Mouse (Mus musculus): ENCODE measurements around the gene Gcc1.
A peak's percentile ranks its signal among the peaks of the same experiment; 100 is the strongest.

Gcc1 gene

DNA sequence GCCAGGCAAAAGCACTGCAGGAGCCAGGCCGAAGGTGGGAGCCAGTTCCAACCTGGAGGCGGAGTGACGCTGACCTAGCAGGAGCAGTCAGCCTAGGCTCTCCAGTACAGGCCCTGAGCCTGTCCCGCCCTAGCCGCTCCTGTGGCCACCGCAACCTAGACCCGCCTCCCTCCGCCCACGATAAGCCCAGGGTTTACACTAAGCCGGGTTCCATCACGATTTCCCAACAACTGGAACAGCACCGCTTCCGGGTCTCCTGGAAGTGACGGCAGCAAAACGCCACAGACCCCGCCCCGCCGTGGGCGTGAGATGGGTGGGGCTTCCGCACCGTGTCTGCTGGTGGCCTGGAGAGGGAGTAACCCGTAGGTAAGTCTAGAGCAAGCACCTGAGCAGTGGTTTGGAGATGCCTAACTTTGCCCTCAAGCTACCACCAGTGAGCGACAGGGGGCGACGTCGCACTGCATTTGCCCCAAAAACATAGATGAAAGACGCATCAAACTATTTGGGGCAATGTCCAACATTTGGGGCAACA, 6.7 kb downstream of the Gcc1 start:
- peak; percentile 96 for DNase-seq

DNA sequence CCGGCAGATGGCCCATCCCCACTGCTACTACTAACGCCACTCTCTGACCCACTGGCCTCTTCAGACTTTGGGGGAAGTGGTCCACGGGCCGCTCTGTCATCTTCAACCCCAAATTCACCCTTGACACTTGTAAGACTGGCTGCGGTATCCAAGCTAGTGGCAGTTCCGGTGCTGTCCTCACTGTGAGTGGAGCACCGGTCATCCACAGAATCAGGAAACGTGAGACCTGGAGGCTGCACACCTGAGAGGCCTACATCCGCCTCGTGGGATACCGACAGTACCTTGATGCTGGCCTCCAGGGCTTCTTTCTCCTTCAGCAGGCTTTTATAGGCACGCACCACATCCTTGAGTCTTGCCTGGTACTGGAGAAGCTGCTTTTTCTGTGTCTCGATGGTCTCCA, 7.3 kb downstream of the Gcc1 start:
- no peak for DNase-seq

DNA sequence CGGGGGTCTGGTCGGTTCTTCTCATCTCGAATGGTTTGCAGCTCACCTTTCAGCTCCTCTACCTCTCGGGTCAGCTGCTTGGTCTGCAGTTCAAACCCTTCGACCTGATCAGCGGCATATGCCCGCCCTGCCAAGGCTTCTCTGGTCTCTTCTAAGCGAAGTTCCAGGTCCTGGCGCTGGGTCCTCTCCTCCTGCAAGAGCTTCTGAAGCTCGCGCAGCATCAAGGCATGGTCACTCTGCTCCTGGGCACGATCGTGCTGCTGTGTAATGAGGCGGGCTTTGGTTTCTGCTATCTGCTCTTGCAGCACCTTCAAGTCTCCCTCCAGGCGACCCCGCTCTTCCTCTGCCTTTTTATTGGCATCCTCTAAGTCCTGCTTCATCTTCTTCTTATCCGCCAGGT, 7.8 kb downstream of the Gcc1 start:
- no peak for DNase-seq

DNA sequence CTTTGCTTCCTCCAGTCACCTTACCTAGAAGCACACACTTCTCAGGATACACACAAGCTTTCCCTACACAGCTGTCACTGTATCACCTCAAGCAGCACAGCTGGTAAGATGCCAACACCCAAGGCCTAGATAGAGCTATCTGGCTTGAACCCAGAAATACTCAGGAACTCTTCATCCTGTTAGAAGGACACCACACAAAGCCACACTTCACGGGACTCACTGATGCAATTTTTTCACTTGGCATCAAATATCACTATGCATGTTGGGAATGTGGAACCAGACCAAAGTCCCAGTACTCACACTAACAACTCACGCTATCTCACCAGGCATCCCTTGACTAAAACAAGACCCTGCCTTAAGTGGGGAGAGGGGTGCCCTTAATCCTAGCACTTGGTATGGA, 8.5 kb downstream of the Gcc1 start:
- DNase-seq: peak; percentile 29

DNA sequence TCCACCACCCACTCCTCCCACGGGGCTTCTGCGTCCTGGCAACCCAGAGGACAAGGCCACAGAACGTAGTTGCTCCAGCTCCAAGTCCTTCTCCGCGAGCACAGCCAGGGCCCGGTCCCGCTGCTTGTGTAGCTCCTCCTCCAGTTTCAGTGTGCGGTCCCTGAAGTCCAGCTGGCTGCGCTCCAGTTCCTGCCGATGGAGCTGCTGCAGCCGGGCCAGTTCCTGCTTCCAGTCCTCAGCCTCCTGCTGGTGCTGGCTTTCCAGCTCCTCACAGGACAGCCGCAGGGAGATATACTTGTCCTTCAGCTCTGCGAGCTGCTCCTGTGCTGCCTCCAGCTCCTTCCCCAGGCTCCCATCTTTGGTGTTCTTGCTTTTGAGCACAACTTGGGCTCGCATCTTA, 9.7 kb downstream of the Gcc1 start:
- peak; percentile 91 for DNase-seq

DNA sequence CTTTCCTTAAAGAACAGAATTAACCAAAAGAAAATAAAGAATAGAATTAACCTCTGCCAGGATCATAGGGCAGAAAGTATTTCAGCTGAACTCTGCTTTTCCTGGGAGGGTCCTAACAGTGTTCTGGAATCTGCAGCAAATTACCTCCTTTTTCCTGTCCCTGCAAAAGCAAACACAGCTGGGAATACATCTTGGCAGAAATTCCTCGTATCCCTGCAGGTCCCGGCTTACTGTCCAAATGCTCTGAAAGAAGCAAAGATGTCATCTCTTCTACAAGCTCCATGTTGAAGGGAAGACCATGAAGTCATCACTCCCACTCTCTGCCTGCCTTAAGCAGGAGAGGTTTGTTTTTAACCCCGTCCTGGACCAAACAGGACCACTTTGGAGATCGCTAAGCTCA, 11.2 kb downstream of the Gcc1 start:
- peak; percentile 37 for DNase-seq

DNA sequence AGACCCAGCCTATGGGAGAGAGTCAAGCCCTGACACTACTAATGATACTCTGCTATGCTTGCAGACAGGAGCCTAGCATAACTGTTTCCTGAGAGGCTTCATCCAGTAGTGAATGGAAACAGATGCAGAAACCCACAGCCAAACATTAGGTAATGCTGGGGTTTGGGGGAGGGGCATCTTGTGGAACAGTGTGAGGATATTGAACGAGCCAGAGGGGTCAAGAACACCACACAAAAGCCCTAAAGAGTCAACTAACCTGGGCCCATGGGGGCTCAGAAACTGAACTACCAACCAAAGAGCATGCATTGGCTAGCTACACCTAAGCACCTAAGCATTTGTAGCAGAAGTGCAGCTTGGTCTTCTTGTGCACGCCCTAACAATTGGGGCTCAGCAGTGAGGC, 17.0 kb downstream of the Gcc1 start:
- DNase-seq: no peak

DNA sequence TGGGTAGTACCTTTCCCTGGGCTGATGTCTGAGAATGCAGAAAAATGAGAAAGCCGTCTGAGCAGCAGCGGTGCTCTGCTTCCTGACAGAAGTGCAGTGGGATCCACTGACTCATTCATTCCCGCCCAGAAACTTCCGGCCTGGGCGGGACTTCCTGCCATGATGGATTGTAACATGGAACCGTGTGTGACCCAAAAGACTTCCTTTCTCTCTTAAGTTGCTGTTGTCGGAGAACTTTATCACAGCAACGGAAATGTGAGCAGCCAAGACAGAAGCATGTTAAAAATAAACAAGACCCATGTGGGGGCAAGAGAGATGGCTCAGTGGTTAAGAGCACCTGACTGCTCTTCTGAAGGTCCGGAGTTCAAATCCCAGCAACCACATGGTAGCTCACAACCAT, 18.1 kb downstream of the Gcc1 start:
- DNase-seq: peak; percentile 57

DNA sequence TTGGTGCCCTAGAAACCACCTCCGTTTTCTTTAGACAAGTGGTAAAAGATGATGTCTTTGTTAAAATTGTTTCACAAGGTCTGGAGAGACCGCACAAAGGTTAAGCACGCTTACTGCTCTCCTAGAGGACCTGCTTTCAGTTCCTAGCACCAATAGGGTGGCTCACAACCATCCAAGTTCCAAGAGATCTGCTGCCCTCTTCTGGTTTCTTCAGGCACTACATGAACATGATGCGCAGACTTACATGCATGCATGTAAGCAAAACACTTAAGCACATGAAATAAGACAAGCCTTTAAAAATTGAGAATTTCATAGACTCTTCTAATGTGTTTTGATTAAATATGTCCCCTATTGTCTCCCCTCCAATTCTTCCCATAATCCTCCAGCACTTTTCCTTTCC, 28.4 kb downstream of the Gcc1 start:
- no peak for DNase-seq

DNA sequence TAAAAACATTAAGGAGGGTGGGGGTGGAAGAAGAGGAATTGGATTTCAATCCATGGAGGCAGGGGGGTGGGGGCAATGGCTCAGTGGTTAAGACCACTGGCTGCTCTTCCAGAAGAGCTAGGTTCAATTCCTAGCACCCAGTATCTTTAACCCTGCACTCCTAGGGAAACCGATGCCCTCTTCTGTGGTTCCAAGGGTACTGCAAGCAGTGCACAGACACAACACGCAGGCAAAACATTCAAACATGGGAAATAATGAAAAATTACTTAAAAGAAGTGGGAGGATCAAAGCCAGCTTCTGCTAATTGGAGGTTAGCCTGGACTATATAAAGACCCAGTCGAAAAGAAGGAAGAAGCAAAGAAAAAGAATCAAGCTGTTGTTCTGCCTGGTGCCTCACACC, 29.5 kb downstream of the Gcc1 start:
- DNase-seq: no peak

DNA sequence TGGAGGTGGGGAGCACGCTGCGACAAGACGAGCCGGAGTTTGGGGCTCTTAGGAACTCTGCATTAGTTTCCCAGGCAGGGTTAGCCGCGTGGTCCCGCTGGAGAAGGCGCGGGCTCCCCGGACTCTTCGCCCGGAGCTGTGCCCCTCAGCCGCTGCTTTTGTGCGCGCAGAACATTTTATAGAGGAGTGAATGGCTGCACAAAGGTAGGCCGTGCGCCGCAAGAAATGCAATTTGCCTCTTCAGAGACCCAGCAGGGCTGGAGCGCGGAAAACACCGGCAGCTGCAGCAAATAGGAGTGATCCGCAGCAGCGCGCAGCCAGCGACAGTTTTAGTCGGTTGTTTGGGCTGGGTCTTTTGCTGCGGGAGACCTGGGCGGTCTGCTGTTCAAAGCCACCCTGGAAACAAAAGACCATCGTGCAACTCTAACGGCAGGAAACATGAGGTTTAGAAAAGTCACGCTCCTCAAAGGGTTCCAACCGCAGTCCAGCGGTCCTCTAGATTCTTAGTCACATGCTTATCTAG, 30.4 kb downstream of the Gcc1 start, which contains the start of gene Zfp800:
Gene Zfp800 (minus strand): TSS at position 325 of the 523 bp plus-strand sequence.
- no peak for DNase-seq

DNA sequence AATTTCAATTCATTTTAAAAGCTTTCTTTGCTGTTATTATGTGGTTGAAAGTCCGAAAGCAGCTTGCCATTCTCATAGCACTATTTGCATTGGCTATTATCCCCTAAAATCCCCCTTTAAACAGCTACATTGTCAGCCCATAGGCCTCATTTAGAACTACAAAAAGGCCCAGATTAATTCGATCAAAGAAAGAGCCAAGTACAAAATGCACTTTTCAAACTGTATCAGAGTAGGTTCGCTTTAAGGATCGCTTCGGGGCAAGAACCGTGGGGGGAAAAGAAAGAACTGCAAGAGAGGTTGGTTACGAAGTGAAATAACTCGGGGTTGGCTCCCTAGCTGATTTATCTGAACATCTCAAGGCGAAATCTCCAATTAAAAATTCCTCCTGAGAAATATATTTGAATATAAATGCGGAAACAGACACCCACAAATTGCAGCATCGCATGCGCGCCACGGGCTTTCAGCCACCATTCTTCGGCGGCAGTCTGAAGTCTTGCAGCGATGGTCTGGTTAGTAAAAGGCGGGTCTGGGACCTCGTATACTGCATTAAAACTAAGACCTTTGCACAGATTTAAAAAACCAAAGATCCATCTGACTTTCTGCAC, 31.2 kb downstream of the Gcc1 start:
- no peak for DNase-seq

DNA sequence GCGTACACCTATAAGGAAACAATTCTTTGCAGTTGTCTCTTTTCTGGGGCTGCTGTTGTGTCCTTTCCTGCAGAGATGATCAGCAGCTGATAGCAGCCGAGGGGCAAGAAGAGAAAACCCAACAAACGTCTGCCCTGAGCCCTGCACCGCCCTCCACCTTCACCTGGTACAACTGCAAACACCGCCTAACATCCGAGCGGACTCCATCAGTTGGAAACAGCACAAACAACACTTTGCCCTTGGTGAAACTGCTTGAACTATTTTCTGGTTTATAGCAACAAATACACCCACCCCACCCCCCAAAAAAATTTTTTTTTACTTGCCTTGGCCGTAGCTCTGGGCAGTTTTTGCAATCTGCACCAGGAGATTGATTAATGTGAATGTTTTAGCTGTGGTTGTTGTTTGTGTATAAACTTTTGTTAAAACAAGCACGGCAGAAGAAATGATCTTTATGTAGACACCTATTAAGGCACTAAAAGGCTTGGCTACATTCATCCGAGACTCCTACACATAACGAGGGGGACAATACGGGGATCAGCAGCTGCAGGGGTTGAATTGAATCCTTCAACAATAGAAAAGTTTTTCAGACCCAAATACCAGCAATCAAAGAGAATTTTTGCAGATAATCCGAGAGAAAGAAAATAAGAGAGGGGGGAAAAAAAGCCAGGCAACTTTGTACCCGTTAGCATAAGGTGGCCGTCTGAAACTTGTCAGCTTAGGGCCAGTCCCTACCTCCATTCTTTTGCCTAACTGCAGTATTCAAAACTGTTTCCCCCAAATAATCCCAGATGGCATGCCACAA, 31.9 kb downstream of the Gcc1 start:
- no peak for DNase-seq

DNA sequence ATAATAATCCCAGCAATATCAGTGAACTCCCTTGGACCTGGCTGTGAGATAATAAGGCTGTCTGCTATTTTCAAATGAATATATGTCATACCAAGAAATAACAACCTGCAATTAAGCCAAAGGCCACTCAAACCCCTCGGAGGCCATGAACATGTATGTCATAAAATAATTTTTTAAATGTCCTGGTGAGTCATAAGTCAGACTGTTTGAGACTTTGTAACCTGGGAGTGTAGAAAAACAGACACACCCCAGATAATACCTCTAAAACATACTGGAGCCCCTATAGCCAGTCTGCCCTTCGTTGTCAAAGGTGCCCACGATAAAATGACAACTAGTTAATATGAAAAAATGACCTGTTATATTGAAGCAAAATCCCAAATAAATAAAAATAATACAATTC, 39.2 kb downstream of the Gcc1 start:
- DNase-seq: no peak

DNA sequence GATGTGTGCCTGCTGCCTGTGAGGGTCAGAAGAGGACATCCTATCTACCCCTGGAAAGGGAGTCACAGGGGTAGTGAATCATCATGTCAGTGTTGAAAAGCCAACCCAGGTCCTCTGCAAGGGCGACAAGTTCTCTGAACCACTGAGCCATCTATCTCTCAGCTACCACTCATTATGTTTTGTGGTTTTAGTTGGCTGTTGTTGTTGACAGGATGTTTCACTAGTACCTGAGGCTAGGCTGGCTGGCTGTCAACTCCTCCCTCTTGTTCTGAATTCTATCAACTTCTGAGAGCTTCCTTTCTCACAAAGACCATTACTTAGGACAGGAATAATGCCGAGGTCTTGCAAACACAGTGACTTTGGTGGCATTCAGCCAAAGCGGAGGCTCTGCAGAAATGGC, 43.0 kb downstream of the Gcc1 start:
- DNase-seq: no peak

DNA sequence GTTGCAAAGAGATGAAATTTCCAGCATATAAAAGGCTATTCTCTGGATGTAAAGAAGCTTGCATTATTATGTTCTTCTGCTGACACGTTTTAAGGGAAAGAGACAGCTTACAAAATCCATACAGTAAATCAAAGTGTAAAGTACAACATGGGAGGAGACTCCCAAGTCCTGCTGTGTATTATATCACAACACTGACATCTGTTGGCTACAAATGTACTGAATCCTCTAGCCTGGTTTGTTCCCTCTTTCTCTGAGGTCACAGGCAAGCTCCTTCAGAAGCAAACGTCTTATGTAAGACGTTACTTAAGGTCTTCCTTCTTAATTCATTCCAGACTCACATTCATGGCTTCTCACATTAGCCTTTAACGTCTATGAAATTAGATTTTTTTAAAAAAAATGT, 46.2 kb downstream of the Gcc1 start:
- no peak for DNase-seq

DNA sequence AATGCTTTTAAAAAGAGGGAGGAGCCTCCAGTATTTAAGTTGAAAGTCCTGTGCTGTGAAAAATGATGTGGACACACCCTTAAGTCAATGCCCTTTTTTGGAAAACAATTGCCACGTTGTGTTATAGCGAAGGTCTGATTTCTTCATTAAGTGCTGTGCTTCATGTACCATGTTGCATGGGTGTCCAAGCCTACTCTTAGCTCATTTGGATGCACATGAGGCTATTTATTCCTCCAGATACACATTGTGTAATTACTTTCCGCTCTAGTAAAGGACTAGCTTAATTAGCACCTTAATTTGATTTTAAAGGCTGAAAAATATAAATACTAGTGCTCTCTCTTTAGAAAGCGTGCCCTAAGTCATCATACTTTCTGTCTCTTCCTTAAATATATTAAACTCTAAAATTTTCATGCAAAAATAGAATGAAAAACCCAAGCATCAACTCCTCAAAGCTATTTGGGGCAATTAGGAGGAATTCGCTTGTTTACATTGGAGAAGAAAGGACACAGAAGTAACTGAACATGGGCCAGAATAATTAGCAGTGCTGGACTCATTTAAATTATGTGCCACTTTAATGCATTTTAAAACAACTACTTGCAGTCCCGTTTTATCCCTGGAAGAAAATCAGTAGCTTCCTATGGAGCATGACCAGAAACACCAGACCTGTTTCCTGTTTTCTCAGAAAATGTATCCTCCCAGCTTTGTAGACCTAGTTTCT, 58.1 kb downstream of the Gcc1 start:
- DNase-seq: no peak

DNA sequence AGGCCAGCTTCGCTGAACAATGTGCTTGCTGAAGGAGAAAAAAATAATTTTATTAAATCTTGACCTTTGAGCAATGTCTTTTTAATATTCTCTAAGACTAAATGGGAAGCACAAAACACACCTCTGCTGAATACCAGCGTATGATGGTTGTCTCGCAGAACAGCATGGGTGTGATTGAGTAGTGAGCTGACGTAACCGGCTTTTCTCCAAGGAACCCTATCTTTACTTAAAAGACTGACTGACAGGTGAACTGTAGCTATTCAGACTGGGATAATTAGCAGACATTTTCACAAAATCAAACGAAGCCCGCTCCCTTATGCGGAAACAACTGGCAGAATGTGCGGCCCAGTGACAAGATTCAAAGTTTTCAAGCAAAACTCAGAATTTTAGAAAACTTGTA, 60.6 kb downstream of the Gcc1 start:
- DNase-seq: no peak

Data from kidney, postnatal 14 days (tissue).